Mouse (Mus musculus): ENCODE results near the gene Cetn2.

GRCm38 (mm10) chrX:72908404-72908741 is 9.8 kb downstream of the Cetn2 start:
- TF ChIP-seq POLR2A (IDR thresholded peaks at IDR 0.05; ENCODE audit: low read depth, low read length) = no peak
- no peak for TF ChIP-seq CTCF (IDR thresholded peaks at IDR 0.05; ENCODE audit: extremely low read depth, insufficient read depth, insufficient read length, insufficient replicate concordance)

All from spleen, adult 2 months (tissue).